Mouse (Mus musculus) forebrain, embryonic 10.5 days (tissue): ENCODE measurements around the gene Dlg3. TPM values are rescaled to one million over a fixed set of nuclear protein-coding genes. Genes with fewer than 3 reads are reported as not detected.

Source experiments
- DNase-seq: peaks from one replicate; pipeline ENCODE4 v3.0.0-alpha.2; 2017; ENCODE audit warnings: low spot score; ENCODE audit errors: extremely low spot score
- H3K27ac ChIP-seq: fragments of 300-500 bp; sonication (generic); 2 replicates; pipeline ENCODE4 v1.5.1; 2016; ENCODE audit warnings: mild to moderate bottlenecking
- H3K27me3 ChIP-seq: fragments of 300-500 bp; sonication (generic); 2 replicates; pipeline ENCODE4 v1.6.1; 2016; ENCODE audit warnings: mild to moderate bottlenecking; ENCODE audit not compliant: poor library complexity, severe bottlenecking
- H3K36me3 ChIP-seq: fragments of 300-500 bp; sonication (generic); replicated peaks from 2 replicates; pipeline ENCODE4 v1.6.1; 2016; ENCODE audit warnings: mild to moderate bottlenecking, moderate library complexity
- H3K4me1 ChIP-seq: fragments of 300-500 bp; sonication (generic); 2 replicates; pipeline ENCODE4 v1.6.1; 2016
- H3K4me3 ChIP-seq: fragments of 300-500 bp; sonication (generic); 2 replicates; pipeline ENCODE4 v1.5.1; 2016; ENCODE audit warnings: mild to moderate bottlenecking, moderate library complexity
- H3K9me3 ChIP-seq: fragments of 300-500 bp; sonication (generic); 2 replicates; pipeline ENCODE4 v1.6.1; 2016; ENCODE audit warnings: mild to moderate bottlenecking, moderate library complexity
- WGBS: fragments of 180-500 bp; shearing (Covaris S2); methylation state at CpG from one replicate; pipeline ENCODE4 v1.1.7; 2016; 5-methylcytosine and 5-hydroxymethylcytosine counted together
- polyA plus RNA-seq: library from polyadenylated mRNA; unstranded; fragments of >200 nt; fragmentation: Nextera tagmentation; extraction: Ambion mirVana; gene quantifications from 2 replicates; pipeline ENCODE4 v1.2.1, GENCODE M21; 2016

Gene Dlg3
- polyA plus RNA-seq, 1 experiment from 2014 or later: 15.6 TPM

DNA sequence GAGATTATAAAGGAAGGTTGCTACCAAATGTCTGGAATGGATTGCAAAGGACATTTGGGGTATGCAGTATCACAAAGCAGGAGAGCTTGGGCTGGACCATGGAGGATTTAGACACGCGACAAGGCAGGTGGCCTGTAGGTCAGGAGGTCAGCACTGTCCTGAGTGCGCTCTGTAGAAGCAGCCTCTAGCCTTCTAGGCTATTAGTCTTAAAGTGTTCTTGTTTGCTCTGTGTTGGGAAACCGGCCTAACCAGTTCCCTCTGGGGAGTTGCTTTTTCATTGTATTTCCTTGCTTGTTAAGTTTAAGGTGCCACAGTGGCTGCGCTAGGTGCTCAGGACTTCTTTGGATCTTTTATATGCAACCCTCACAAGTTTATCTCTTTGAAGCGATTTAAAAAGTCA, 34.5 kb downstream of the Dlg3 start:
- 74% methylated on average over 6 of the region's 6 CpGs for WGBS
- H3K4me3 ChIP-seq: no peak overlapping the region
- H3K36me3 ChIP-seq: peaks cover 86% of the 10 kb centered on the region

DNA sequence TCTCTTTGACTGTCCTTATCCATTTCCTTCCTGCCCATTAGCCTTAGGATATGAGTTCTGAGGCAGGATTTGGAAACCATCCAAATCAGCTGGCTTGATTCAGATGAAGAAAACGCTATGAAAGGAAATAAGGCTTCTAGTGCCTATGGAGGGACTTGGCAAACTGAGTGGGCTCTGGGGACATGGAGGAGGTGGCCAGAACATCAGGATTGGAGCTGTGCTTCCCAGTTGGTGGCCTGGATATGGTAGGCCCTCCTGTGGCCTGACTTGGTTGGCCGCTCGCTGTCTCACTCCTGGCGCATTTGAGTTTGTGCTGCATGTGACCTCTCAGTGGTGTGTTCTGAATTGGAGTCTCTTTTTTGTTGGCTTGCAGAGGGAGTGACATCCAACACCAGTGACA, 43.6 kb downstream of the Dlg3 start:
- H3K4me3 ChIP-seq: no peak overlapping the region
- H3K36me3 ChIP-seq: peaks cover 100% of the 10 kb centered on the region
- H3K9me3 ChIP-seq: no peaks in the 10 kb centered on the region
- WGBS: 91% methylated on average over 4 of the region's 4 CpGs
- peaks cover 76% of the 10 kb centered on the region for H3K27me3 ChIP-seq
- no peak for DNase-seq
- no peak overlapping the region for H3K27ac ChIP-seq
- no peaks in the 10 kb centered on the region for H3K4me1 ChIP-seq

More for the DNA sequence above, 34.5 kb downstream of the Dlg3 start:
- DNase-seq: no peak
- H3K27ac ChIP-seq: no peak overlapping the region
- no peaks in the 10 kb centered on the region for H3K9me3 ChIP-seq
- 0 out of 2 replicates have a peak, but pooled peaks cover 4% of the 10 kb centered on the region for H3K4me1 ChIP-seq
- peaks cover 93% of the 10 kb centered on the region for H3K27me3 ChIP-seq

DNA sequence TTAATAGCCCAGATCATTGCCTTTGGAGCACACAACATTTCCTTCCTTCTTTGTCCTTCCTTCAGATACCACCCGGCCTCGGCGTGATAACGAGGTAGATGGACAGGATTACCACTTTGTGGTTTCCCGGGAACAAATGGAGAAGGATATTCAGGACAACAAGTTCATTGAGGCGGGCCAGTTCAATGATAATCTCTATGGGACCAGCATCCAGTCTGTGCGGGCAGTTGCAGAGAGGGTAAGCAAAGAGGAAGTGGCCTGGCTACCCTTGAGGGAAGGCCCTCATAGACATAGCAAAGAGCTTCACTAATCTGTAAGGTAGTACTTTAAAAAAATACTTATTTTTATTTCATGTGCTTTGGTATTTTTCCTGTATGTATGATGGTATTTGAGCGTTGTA, 46.6 kb downstream of the Dlg3 start:
- no peak for DNase-seq
- no peaks in the 10 kb centered on the region for H3K9me3 ChIP-seq
- H3K36me3 ChIP-seq: peaks cover 97% of the 10 kb centered on the region
- no peak overlapping the region for H3K4me3 ChIP-seq
- H3K4me1 ChIP-seq: no peaks in the 10 kb centered on the region
- H3K27ac ChIP-seq: no peak overlapping the region
- WGBS: 74% methylated on average over 8 of the region's 8 CpGs
- H3K27me3 ChIP-seq: peaks cover 74% of the 10 kb centered on the region

DNA sequence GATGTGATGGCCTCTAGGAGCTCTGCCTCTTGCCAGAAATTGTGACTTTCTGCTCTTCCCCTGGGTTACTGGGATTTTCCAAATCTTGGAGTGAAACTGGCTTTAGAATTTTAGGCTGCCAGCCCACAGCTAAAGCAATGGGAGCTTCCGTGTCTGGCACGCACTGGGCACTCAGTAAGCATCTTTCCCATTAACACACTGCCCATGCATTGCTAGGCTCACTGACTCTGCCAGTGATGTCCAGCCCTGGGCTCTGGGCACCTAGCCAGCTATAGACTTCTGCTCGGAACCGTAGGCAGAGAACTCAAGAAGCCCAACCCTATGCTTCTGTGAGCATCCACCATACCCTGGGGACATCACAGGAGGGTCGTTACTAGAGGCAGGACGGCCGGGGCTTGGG, 48.2 kb downstream of the Dlg3 start:
- no peaks in the 10 kb centered on the region for H3K4me1 ChIP-seq
- peaks cover 82% of the 10 kb centered on the region for H3K36me3 ChIP-seq
- peaks cover 77% of the 10 kb centered on the region for H3K27me3 ChIP-seq
- 92% methylated on average over 7 of the region's 7 CpGs for WGBS
- no peak overlapping the region for H3K4me3 ChIP-seq
- no peak for DNase-seq
- no peaks in the 10 kb centered on the region for H3K9me3 ChIP-seq
- H3K27ac ChIP-seq: no peak overlapping the region

DNA sequence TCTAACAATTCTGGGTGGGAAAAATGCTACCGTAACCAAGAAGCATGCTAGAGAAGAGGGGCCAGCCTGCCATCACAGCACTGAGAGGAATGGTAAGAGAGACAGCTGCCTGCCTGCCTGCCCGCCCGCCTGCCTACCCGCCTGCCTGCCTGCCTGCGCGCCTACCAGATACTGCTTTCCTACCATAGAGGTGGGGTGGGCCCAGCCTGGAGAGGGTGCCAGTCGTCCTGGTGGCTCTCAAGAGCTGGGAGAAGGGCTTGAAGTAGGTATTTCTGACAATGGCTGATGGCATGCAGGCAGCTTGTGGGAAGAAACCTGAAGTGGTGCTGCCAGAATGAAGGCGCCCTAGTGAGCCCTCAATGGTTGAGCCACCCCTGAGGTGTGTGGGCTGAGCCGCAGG, 51.2 kb downstream of the Dlg3 start:
- peaks cover 53% of the 10 kb centered on the region for H3K36me3 ChIP-seq
- peaks cover 68% of the 10 kb centered on the region for H3K27me3 ChIP-seq
- 91% methylated on average over 9 of the region's 9 CpGs for WGBS

DNA sequence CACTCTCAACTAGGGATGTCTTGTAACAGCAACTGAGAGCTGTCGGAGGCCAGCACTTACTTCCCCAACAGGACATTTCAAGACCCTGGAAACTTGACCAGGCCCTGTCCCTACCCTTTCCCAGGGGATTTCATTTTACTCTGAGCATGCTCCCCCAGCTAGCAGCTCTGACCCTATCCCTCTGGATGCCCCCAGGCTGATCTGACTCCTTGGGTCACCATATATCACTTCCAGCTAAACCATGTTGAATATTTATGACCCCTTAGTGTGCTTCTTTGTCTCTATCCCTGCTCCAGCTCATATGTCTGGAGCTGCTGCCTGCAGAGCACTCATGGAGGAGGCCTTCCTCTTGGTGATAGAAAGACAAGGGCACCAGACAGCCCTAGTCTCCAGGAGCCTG, 53.6 kb downstream of the Dlg3 start:
- Histone ChIP-seq H3K27me3 (peaks cover 72% of the 10 kb centered on the region), H3K4me3 (no peak overlapping the region), H3K27ac (no peak overlapping the region), H3K4me1 (no peaks in the 10 kb centered on the region), H3K36me3 (peaks cover 28% of the 10 kb centered on the region), H3K9me3 (no peaks in the 10 kb centered on the region)
- DNase-seq: no peak
- 88% methylated on average over 1 of the region's 1 CpGs for WGBS

More for the DNA sequence above, 51.2 kb downstream of the Dlg3 start:
- no peaks in the 10 kb centered on the region for H3K4me1 ChIP-seq
- no peak for DNase-seq
- H3K4me3 ChIP-seq: no peak overlapping the region
- H3K9me3 ChIP-seq: no peaks in the 10 kb centered on the region
- no peak overlapping the region for H3K27ac ChIP-seq

DNA sequence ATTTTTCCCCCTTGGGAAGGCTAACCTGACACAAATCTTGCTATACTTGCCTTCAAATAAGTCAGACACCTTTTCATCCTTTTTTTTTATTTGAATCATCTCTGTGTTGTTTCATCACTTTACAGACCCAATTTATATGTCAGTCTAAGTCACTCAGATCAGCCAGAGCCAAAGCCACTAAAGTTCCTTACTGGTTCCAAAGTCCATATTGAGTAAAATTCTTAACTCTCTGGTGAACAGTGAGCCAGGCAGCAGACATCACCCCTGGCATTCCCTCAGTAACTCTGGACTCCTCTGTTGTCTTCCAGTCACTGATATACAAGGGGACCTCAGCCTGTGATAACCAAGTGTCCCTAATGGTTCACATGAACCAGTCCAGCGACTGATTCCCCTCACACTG, 58.0 kb downstream of the Dlg3 start:
- Histone ChIP-seq H3K36me3 (no peaks in the 10 kb centered on the region), H3K27ac (no peak overlapping the region), H3K4me1 (no peaks in the 10 kb centered on the region), H3K27me3 (peaks cover 53% of the 10 kb centered on the region), H3K9me3 (no peaks in the 10 kb centered on the region), H3K4me3 (no peak overlapping the region)
- 71% methylated on average over 1 of the region's 1 CpGs for WGBS
- no peak for DNase-seq

DNA sequence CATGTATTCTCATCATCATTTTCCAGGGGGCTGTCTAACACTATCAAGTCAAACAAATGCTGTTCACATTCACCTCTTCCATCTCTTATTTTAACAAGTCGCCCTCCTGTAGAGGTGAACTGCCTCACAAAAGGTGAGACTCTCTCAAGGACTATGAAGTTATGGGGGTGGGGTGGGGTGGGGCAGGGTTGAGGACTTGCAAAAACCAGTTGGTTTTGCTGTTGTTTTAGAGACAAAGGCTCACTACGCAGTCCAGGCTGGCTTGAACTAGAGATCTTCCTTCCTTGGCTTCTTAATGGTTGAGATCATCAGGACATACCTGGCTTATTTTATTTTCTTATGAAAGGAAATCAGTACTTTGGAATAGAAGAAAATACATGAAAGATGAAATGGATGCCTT, 65.3 kb downstream of the Dlg3 start:
- no peaks in the 10 kb centered on the region for H3K4me1 ChIP-seq
- H3K4me3 ChIP-seq: no peak overlapping the region
- DNase-seq: no peak
- no peaks in the 10 kb centered on the region for H3K36me3 ChIP-seq
- H3K9me3 ChIP-seq: no peaks in the 10 kb centered on the region
- peaks cover 72% of the 10 kb centered on the region for H3K27me3 ChIP-seq
- WGBS: 78% methylated on average over 2 of the region's 2 CpGs
- H3K27ac ChIP-seq: no peak overlapping the region

DNA sequence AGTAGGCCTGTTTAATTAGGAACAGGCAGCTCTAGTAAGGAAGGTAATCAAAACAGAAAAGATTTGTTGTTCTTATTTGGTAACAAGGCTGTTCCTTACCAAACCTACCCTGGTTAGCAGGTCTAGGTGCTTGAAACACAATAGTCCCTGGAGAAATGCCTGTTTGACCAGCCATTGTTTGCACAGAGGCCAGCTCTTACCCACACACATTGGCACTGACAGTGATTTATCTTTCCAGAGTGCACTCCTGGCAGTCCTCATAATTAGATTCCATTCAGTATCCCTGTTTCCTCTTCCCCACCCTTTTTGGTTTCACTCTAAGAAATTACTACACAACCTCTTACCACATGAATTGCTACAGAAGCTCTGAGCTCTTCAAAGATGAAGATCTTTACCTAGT, 71.7 kb downstream of the Dlg3 start:
- Histone ChIP-seq H3K27me3 (peaks cover 73% of the 10 kb centered on the region), H3K4me1 (no peaks in the 10 kb centered on the region), H3K4me3 (no peak overlapping the region), H3K36me3 (no peaks in the 10 kb centered on the region), H3K9me3 (no peaks in the 10 kb centered on the region), H3K27ac (no peak overlapping the region)
- DNase-seq: no peak

Other genes starting within 250 kb of the Dlg3 start
- gene Dgat2l6, start 242.9 kb upstream of the Dlg3 start, polyA plus RNA-seq: not detected in 2 replicates
- not detected in 2 replicates for gene Awat1, start 195.5 kb upstream of the Dlg3 start, polyA plus RNA-seq
- not detected in 2 replicates for gene P2ry4, start 172.9 kb upstream of the Dlg3 start, polyA plus RNA-seq
- not detected in 2 replicates for gene Arr3, start 162.2 kb upstream of the Dlg3 start, polyA plus RNA-seq
- 47.2 and 48.7 TPM in 2 replicates for gene Kif4, start 142.0 kb upstream of the Dlg3 start, polyA plus RNA-seq
- gene Pdzd11, start 141.2 kb upstream of the Dlg3 start, polyA plus RNA-seq: 132 and 133 TPM in 2 replicates
- 3.6 and 3.8 TPM in 2 replicates for gene Gdpd2, start 37.8 kb upstream of the Dlg3 start, polyA plus RNA-seq